Mouse (Mus musculus): ENCODE results near the gene Stat6. TPM values are rescaled to one million over a fixed set of nuclear protein-coding genes. Genes with fewer than 3 reads are reported as not detected.
"Not testable (repeated sequence)": the region's sequence is repeated elsewhere in the genome, so short reads cannot be mapped to it uniquely, and the experiment has no call there.

Stat6 gene
- polyA plus RNA-seq, 1 experiment from 2014 or later = 13.3 TPM

GRCm38 (mm10) chr10:127631261-127632214, 11.2 kb upstream of the Stat6 start:
- Histone ChIP-seq H3K27ac (no peak overlapping the region), H3K9ac (no peak overlapping the region), H3K4me2 (replicated peaks) (no peak overlapping the region), H3K4me1 (no peaks in the 10 kb centered on the region), H3K36me3 (no peaks in the 10 kb centered on the region), H3K27me3 (no peaks in the 10 kb centered on the region), H3K9me3 (peaks cover 5% of the 10 kb centered on the region; the same call in 1 of the 2 replicates), H3K4me3 (no peak overlapping the region)
- no peak for ATAC-seq (ENCODE audit: insufficient number of reproducible peaks, insufficient read depth, low FRiP score, low TSS enrichment)
- 83% methylated on average over 9 of the region's 10 CpGs for WGBS

DNA sequence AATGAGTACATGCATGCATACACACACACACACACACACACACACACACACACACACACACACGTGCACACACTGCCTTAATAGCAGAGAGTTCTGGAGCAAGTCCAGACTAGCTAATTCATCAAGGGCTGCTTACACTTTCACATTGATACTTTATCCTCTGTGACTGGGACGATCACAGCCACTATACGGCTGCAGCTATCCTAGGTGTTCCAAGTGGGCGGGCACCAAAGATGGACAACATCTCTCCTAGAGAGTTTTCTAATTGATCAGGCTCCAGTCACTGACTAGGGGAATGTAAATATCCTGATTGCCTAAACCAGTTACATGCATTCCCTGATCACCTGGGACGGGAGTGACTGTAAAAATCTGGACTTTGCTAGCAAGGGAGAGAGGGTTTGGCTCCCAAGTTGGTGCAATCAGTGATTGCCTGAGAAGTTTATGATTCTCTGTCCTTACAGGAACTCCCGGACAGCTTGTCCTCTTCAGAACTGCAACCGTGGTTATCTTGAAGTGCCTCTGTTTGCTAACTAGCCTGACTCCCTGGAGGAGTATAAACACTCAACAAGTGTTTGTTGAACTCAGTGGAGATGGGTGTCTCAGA, 10.0 kb upstream of the Stat6 start:
- H3K27me3 ChIP-seq = no peaks in the 10 kb centered on the region
- H3K36me3 ChIP-seq = no peaks in the 10 kb centered on the region
- H3K4me1 ChIP-seq = no peaks in the 10 kb centered on the region
- 71% methylated on average over 7 of the region's 7 CpGs for whole genome bisulfite sequencing
- ATAC-seq (ENCODE audit: insufficient number of reproducible peaks, insufficient read depth, low FRiP score, low TSS enrichment) = no peak
- no peak overlapping the region for H3K9ac ChIP-seq
- H3K4me3 ChIP-seq = no peak overlapping the region
- no peak overlapping the region for H3K27ac ChIP-seq
- H3K9me3 ChIP-seq = no peaks in the 10 kb centered on the region
- H3K4me2 ChIP-seq (replicated peaks) = no peak overlapping the region

DNA sequence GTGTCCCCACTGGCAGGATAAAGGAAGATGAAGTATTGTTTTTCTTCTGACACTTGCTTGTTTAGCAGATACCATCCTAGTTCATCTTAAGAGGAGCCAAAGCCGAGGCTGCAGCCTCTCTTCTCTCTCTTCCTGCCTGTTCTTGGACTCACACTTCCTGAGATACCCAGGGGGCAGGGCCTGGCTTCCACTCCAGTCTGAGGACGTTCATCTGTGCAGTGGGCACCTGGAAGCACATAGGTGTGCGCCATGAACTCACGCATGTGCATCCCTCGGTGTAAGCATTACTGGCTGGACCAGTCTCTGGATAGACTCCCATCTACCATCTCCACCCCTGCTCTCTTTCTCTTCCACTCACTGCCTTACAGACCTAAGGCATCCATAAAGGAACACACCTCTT, 2.4 kb upstream of the Stat6 start:
- H3K4me3 ChIP-seq = no peak overlapping the region
- H3K36me3 ChIP-seq = no peaks in the 10 kb centered on the region
- H3K27ac ChIP-seq = no peak overlapping the region
- no peaks in the 10 kb centered on the region for H3K9me3 ChIP-seq
- H3K9ac ChIP-seq = no peak overlapping the region
- 69% methylated on average over 5 of the region's 5 CpGs for WGBS
- H3K27me3 ChIP-seq = no peaks in the 10 kb centered on the region; the same call in 1 of the 2 replicates
- H3K4me2 ChIP-seq (replicated peaks) = no peak overlapping the region
- H3K4me1 ChIP-seq = peaks cover 24% of the 10 kb centered on the region
- no peak for ATAC-seq (ENCODE audit: insufficient number of reproducible peaks, insufficient read depth, low FRiP score, low TSS enrichment)

DNA sequence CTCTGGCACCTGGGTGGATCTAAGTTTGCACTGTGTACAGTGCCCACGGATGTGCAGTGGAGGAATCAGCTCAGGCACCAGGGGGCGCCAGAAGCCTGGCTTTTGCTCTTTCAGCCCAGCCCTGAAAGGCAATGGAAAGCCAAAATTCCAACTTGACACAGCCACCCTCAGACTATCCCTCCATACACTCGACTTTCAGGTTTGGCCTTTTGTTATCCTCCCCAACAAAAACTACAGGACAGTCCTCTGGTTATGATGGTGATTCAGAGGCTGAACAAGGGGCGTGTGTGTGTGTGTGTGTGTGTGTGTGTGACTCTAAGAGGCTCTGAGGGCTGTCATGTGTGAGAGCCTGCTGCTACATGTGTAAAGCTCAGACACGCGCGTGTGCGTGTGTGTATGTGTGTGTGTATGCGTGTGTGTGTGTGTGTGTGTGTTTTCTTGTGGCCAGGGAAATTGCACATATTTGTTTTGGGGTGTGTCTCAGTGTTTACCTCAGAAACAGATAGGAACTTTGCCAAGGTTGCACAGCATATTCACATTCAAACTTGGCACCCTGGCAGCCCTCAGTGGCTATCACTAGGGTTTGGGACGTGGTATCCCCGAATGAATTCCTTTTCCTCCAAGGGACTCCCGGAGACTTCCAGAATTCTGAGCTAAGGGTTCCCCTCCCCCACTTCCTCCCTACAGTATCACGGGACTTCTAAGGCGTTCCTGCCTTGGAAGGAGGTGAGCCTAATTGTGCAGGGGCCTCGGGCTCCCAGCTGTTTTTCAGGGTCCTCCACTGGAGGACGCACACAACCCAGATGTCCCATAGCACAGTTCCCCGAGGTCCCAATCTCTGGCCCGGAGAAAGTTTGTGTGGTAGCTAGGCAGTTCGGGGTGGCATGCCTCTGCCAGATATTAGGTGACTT, 670 bp upstream of the Stat6 start:
- Histone ChIP-seq H3K4me1 (peaks cover 24% of the 10 kb centered on the region), H3K4me2 (replicated peaks) (peak overlapping the region; percentile 67), H3K27ac (peak overlapping the region; percentile 65), H3K9ac (peak overlapping the region; percentile 53), H3K9me3 (no peaks in the 10 kb centered on the region), H3K27me3 (no peaks in the 10 kb centered on the region; the same call in 1 of the 2 replicates), H3K36me3 (no peaks in the 10 kb centered on the region), H3K4me3 (peak overlapping the region; percentile 42)
- 6% methylated on average over 19 of the region's 19 CpGs for WGBS
- peak; percentile 83 for ATAC-seq (ENCODE audit: insufficient number of reproducible peaks, insufficient read depth, low FRiP score, low TSS enrichment)

GRCm38 (mm10) chr10:127643553-127644238, 910 bp downstream of the Stat6 start:
- no peaks in the 10 kb centered on the region for H3K36me3 ChIP-seq
- peak overlapping the region; percentile 65 for H3K27ac ChIP-seq
- WGBS = under 1% methylated on average over 25 of the region's 25 CpGs
- H3K9ac ChIP-seq = peak overlapping the region; percentile 53
- H3K27me3 ChIP-seq = no peaks in the 10 kb centered on the region; the same call in 1 of the 2 replicates
- no peaks in the 10 kb centered on the region for H3K9me3 ChIP-seq
- H3K4me3 ChIP-seq = peak overlapping the region; percentile 42
- peak overlapping the region; percentile 67 for H3K4me2 ChIP-seq (replicated peaks)
- no peak; the same call in 1 of the 2 replicates for ATAC-seq (ENCODE audit: insufficient number of reproducible peaks, insufficient read depth, low FRiP score, low TSS enrichment)
- H3K4me1 ChIP-seq = peaks cover 24% of the 10 kb centered on the region

- WGBS = 61% methylated on average over 2 of the region's 2 CpGs
- no peak overlapping the region for H3K27ac ChIP-seq
These were observed 3.0 kb downstream of the Stat6 start for GRCm38 (mm10) chr10:127645791-127646190.

DNA sequence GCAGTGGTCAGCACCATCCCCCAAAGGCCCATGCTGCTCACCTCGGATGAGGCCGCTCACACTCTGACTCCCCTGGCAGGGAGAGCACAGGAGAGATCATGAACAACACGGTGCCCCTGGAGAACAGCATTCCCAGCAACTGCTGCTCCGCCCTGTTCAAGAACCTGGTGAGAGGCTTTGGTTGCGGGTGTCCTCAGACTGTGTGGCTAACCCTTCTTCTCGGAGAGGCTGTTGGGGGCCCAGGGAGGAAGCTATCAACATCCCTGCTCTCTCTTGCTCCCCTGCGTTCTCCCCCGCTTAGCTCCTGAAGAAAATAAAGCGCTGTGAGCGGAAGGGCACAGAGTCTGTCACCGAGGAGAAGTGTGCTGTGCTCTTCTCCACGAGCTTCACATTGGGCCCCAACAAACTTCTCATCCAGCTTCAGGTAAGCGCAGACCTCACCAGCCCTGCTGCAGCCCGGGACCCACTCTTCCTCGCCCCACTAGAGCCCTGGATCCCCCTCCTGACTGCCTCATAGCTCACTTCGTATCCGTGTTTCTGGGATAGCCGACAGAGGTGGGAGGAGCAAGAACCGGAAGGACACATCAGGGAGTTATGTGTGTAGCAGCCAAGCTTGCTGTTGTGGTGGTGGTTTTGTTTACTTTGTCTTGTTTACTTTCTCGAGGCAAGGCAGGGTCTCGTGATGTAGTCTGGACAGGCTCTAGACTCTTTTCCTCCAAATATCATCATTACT, 10.3 kb downstream of the Stat6 start:
- H3K36me3 ChIP-seq = peaks cover 10% of the 10 kb centered on the region; the same call in 1 of the 2 replicates
- ATAC-seq (ENCODE audit: insufficient number of reproducible peaks, insufficient read depth, low FRiP score, low TSS enrichment) = no peak
- 51% methylated on average over 21 of the region's 21 CpGs for WGBS

More at GRCm38 (mm10) chr10:127645791-127646190, 3.0 kb downstream of the Stat6 start:
- no peaks in the 10 kb centered on the region for H3K9me3 ChIP-seq
- H3K4me2 ChIP-seq (replicated peaks) = no peak overlapping the region
- no peaks in the 10 kb centered on the region for H3K36me3 ChIP-seq
- H3K27me3 ChIP-seq = no peaks in the 10 kb centered on the region; the same call in 1 of the 2 replicates
- ATAC-seq (ENCODE audit: insufficient number of reproducible peaks, insufficient read depth, low FRiP score, low TSS enrichment) = no peak
- no peak overlapping the region for H3K9ac ChIP-seq
- H3K4me3 ChIP-seq = no peak overlapping the region
- peaks cover 24% of the 10 kb centered on the region for H3K4me1 ChIP-seq

DNA sequence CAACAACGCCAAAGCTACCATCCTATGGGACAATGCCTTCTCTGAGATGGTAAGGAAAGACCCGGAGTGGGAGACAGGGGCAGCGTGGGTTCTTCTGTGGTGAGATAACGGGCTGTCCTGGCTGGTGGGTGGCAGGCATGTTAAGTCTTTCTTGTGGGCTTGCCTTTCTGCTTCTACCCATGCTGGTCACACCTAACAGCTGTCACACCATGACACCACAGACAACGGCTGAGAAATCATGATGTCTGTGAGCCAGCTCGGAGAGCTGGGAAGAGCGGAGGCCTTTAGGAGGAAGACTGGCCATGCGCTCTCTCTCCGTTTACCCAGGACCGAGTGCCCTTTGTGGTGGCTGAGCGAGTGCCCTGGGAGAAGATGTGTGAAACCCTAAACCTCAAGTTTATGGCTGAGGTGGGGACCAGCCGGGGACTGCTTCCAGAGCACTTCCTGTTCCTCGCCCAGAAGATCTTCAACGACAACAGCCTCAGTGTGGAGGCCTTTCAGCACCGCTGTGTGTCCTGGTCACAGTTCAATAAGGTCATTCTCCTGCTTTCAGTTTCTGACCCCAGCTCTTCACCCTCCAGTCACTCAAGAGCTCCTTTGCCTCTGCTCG, 12.3 kb downstream of the Stat6 start:
- no peak for ATAC-seq (ENCODE audit: insufficient number of reproducible peaks, insufficient read depth, low FRiP score, low TSS enrichment)
- Histone ChIP-seq H3K4me3 (no peak overlapping the region), H3K36me3 (peaks cover 13% of the 10 kb centered on the region; the same call in 1 of the 2 replicates), H3K27me3 (no peaks in the 10 kb centered on the region), H3K9ac (no peak overlapping the region), H3K27ac (no peak overlapping the region), H3K4me2 (replicated peaks) (no peak overlapping the region), H3K9me3 (no peaks in the 10 kb centered on the region), H3K4me1 (peaks cover 13% of the 10 kb centered on the region; the same call in 1 of the 2 replicates)
- 65% methylated on average over 16 of the region's 16 CpGs for WGBS

More for the DNA sequence above, 10.3 kb downstream of the Stat6 start:
- H3K4me1 ChIP-seq = peaks cover 8% of the 10 kb centered on the region; the same call in 1 of the 2 replicates
- H3K27me3 ChIP-seq = no peaks in the 10 kb centered on the region
- no peak overlapping the region for H3K4me3 ChIP-seq
- no peaks in the 10 kb centered on the region for H3K9me3 ChIP-seq
- H3K9ac ChIP-seq = no peak overlapping the region
- H3K27ac ChIP-seq = no peak overlapping the region
- no peak overlapping the region; the same call in 1 of the 2 replicates for H3K4me2 ChIP-seq (replicated peaks)

- H3K9me3 ChIP-seq; H3K9ac ChIP-seq; ATAC-seq (ENCODE audit: insufficient number of reproducible peaks, insufficient read depth, low FRiP score, low TSS enrichment); H3K4me3 ChIP-seq; H3K27ac ChIP-seq; H3K4me2 ChIP-seq (replicated peaks); H3K27me3 ChIP-seq: not testable (repeated sequence)
- 55% methylated on average over 6 of the region's 6 CpGs for WGBS
- H3K4me1 ChIP-seq = peaks cover 30% of the 10 kb centered on the region
- peaks cover 19% of the 10 kb centered on the region for H3K36me3 ChIP-seq
These were observed 14.8 kb downstream of the Stat6 start for GRCm38 (mm10) chr10:127657617-127658016.

DNA sequence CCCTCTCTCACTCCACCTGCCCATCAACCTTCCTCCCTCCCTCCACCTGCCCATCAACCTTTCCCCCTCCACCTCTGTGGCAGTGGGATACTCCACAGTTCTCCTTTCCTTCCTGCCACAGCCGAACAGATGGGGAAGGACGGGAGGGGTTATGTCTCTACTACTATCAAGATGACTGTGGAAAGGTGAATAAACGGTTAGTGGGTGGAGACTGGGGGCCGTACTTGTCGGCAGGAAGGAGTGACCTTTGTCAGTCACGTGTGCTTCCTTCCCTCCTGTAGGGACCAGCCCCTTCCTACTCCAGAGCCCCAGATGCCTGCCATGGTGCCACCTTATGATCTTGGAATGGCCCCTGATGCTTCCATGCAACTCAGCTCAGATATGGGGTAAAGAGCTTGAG, 15.3 kb downstream of the Stat6 start:
- H3K9ac ChIP-seq = no peak overlapping the region
- no peak overlapping the region for H3K4me2 ChIP-seq (replicated peaks)
- H3K9me3 ChIP-seq = no peaks in the 10 kb centered on the region
- 15% methylated on average over 6 of the region's 6 CpGs for WGBS
- peaks cover 30% of the 10 kb centered on the region for H3K4me1 ChIP-seq
- H3K27ac ChIP-seq = no peak overlapping the region
- no peak for ATAC-seq (ENCODE audit: insufficient number of reproducible peaks, insufficient read depth, low FRiP score, low TSS enrichment)
- H3K4me3 ChIP-seq = no peak overlapping the region
- no peaks in the 10 kb centered on the region for H3K27me3 ChIP-seq
- H3K36me3 ChIP-seq = peaks cover 23% of the 10 kb centered on the region

Measured in embryonic facial prominence, embryonic 12.5 days (tissue).